Mouse (Mus musculus): ENCODE measurements at regions not wholly inside any gene's neighbourhood (a gene's known extent, or its start where the extent isn't known, plus 50 kb on each side); places are given as distances from the start of the nearest gene placed in this dataset.

DNA sequence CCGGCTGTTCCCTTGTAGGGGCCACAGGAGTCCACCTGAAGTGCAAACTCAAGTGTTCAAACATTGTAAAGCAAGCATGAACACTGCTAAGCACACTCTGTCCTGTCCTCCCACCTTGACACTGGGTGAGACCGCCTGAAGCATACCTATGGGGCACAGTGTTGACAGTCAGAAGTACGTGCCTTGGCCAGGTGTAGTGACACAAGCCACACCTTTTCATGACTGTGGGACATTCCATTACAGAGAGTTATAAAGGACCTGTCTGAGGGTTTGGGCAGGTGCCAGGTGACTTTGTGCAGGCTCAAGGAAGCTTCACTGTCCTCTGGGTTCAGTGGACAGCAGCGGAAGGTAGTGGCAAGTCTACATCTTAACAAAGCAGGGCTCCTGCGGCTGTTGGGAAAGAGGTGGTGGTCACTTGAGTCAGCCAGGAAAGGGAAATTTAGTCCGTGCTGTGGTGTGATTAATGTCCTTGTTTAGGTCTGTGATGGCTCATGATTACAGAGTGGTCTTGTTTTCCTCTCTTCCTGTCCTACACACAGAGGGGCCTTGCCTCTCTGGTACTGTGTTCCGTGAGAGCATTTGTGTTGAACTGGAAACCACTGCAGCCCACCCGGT lies 112.5 kb downstream of the Nufip1 start:
- no peak for TF ChIP-seq CTCF (IDR thresholded peaks at IDR 0.05; ENCODE audit: low read depth)
- TF ChIP-seq EP300 (IDR thresholded peaks at IDR 0.05; ENCODE audit: low read depth): no peak

All from liver, embryonic 14.5 days (tissue).